Mouse (Mus musculus): ENCODE results near the gene Vps52.

DNA sequence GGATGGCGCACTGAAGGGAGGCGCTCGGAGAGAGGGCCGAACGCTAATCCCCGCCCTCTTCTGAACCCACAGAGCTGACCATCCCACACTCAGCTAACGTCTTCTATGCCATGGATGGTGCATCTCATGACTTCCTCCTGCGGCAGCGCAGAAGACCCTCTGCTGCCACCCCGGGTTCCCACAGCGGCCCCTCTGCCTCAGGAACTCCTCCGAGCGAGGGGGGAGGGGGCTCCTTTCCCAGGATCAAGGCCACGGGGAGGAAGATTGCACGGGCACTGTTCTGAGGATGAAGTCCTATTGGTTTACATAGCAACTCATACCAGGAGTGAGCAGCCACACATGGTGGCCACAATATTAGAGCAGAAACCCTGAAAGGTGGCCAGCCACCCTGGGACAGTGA lies 18.6 kb upstream of the Vps52 start:
- TF ChIP-seq BHLHE40 (IDR thresholded peaks at IDR 0.05; ENCODE audit: low read depth, low read length) = no peak
- TF ChIP-seq ZNF384 (IDR thresholded peaks at IDR 0.05; ENCODE audit: low read depth, low read length) = no peak
- no peak for TF ChIP-seq POLR2AphosphoS2 (IDR thresholded peaks at IDR 0.05; ENCODE audit: low read depth, low read length)
- TF ChIP-seq ZMIZ1 (IDR thresholded peaks at IDR 0.05; ENCODE audit: low read depth, low read length) = no peak
- no peak for TF ChIP-seq POLR2A (IDR thresholded peaks at IDR 0.05; ENCODE audit: low read depth, low read length)
- TF ChIP-seq ZC3H11A (IDR thresholded peaks at IDR 0.05; ENCODE audit: low read depth, low read length) = no peak
- TF ChIP-seq MAZ (IDR thresholded peaks at IDR 0.05; ENCODE audit: low read depth, low read length) = no peak
- TF ChIP-seq CTCF (conservative IDR thresholded peaks at IDR 0.05 in 1 of 2, IDR thresholded peaks at IDR 0.05 in 1 of 2; ENCODE audit: low read depth in 2 of 2, low read length in 2 of 2) = no peak
- no peak for TF ChIP-seq ELF1 (IDR thresholded peaks at IDR 0.05; ENCODE audit: low read depth, low read length)
- no peak for TF ChIP-seq JUND (conservative IDR thresholded peaks at IDR 0.05; ENCODE audit: low read depth, low read length)

Measured in CH12.LX (cell line).